Mouse (Mus musculus) urinary bladder, postnatal 25 days (tissue): ENCODE measurements around the gene Cnnm2.
"Not testable (repeated sequence)": the region's sequence is repeated elsewhere in the genome, so short reads cannot be mapped to it uniquely, and the experiment has no call there.

ENCODE experiments used
- DNase-seq: peaks from one replicate; pipeline ENCODE4 v3.0.0; 2022; ENCODE audit warnings: low spot score

Gene Cnnm2

GRCm38 (mm10) chr19:46761247-46761946 is at the start of gene Cnnm2:
Gene Cnnm2 (plus strand): TSS chr19:46761596.
- DNase-seq, result peak; percentile 99

DNA sequence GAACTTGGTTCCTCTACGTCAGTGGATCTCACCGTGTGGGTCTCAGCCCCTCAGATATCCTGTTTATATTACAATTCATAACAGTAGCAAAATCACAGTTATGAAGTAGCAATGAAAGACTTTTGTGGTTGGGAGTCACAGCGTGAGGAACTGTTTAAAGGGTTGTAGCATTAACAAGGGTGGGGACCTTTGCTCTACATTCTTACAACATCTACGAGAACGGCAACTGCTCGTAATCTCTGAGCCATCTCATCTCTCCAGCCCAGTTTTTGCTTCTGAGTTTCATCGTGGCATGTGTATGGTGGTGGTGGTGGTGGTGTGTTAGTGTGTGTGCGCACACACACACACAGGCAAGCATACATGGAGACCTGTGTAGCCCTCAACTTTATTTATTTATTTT is 47.2 kb upstream of the Cnnm2 start:
- no peak for DNase-seq

DNA sequence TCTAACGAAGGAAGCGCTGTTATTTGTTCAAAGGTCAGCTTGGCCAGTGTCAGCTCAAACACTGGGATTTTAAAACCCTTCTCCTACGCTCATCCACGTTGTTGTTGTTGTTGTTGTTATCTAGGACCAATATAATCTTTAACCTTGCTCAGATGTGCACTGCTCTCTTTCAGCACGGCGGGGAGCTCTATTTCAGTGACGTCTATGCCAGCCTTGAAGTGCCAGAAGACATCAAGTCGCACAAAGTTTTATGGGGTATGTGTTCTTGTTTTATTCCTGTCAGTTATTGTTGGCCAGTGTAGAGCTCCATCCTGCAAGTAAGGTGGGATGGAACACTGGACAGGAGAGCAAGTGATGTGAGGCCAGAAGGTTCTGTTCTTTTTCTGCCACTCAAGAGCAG is 46.4 kb upstream of the Cnnm2 start:
- no peak for DNase-seq

GRCm38 (mm10) chr19:46718150-46718549 is 43.2 kb upstream of the Cnnm2 start:
- no peak for DNase-seq

DNA sequence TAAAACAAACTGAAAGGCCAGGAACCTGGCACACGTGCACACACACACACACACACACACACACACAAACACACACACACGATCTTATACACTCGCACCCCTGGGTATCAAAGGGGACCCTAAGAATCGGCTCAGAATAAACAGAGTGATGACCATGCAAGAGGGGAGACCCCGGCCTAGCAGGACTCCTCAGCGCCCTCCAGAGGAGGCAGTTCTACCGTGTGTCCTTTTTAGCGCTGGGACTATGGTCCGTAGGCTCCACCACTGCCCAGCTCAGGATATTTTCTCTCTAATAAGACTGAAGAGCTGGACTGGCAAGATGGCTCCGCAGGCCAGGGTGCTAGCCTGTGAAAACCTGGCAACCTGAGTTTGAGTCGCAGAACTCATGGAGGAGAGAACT is 37.0 kb upstream of the Cnnm2 start:
- DNase-seq, result no peak

GRCm38 (mm10) chr19:46726142-46726541 is 35.3 kb upstream of the Cnnm2 start:
- no peak for DNase-seq

GRCm38 (mm10) chr19:46727140-46727736 is 34.2 kb upstream of the Cnnm2 start:
- no peak for DNase-seq

- DNase-seq, result no peak
These were observed 33.4 kb upstream of the Cnnm2 start for GRCm38 (mm10) chr19:46727945-46728540.

GRCm38 (mm10) chr19:46728909-46729308 is 32.5 kb upstream of the Cnnm2 start:
- DNase-seq, result no peak

DNA sequence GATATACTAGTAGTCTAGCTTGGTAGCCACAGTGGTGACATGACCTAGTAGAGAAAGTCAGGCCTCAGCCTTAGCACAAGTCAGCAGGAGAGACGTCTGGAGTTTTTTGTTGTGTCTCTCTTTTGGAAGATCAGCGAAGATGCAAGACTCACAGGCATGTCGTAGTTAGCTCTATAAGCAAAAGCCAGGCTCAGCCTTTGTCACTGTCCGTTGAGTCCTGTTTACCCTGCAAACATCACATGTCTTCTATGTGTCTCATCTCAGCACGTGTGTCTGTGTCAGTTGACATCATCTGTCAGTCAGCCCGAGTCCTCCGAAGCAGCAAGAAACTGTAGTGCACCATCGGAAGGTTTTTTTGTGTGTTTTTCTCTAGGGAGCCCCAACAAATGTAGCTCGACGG is 30.0 kb upstream of the Cnnm2 start:
- no peak for DNase-seq

DNA sequence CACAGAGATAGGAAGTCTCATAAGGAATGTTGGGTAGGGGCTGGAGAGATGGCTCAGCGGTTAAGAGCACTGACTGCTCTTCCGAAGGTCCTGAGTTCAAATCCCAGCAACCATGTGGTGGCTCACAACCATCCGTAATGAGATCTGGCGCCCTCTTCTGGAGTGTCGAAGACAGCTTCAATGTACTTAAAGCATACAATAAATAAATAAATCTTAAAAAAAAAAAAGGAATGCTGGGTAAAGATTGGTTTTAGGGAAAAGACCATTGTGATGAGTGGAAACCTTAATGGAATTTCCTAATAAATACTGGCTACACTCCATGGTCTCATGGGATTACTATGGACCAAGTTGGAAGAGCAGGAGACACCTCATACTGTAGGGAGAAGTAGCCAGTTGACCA is 28.7 kb upstream of the Cnnm2 start:
- not testable (repeated sequence) for DNase-seq

DNA sequence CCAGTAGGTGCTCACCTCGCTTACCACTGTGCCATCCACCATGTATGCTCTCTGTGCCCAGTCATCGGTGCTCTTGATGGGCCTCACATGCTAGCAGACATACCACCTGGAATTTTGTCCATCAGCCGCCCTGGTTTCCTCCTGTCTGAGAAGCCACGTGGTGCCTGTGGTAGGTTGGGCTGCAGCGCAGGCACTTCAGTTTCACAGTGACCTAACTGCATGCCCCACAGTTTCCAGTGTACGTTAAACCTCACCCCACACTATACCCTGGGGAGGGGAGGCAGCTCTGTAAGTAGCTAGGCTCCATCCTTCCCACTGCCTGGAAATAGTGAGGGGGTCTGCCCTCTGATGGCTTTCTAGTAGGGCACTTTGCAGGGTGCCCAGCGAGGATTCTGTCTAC is 27.8 kb upstream of the Cnnm2 start:
- DNase-seq, result no peak

DNA sequence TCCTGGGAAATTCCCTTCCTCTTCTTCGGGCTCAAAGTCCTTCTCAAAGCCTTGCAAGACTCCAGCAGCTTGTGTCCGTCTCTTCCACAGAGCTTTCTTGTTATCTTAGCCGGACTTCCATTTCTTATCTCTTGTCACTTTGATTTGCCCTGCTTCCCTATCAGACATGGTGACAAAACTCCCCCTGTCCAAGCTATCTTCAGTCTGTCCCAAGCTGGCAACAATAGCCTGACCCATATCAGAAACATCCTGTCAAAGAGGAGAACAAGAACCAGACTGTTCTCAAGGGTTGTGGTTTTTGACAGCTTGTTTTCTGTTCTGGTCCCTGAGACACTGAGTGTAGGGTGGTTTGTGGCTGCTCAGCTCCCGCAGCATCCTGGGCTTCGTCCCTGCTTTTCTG is 26.2 kb upstream of the Cnnm2 start:
- DNase-seq, result no peak

DNA sequence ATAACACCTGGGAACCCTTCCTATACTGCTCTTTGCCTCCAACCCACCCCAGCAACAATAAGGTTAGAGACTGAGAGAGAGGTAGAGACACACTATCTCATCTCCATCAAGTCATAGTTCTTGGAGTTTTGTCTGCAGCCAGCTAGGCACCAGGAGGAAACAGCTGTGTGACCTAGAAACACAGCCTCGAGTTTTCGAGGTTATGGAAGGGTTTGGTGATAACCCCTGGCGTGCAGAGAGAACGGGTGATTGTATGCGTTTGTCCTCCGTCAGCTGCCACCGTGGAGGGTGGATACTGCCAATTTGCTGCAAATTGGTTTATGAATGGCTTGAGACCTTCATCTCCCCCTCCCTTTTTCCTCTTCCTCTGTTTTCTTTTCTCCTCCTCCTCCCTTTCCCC is 24.3 kb upstream of the Cnnm2 start:
- no peak for DNase-seq

- peak; percentile 55 for DNase-seq
These were observed 20.9 kb upstream of the Cnnm2 start for GRCm38 (mm10) chr19:46740341-46741008.

- DNase-seq, result no peak
These were observed 19.8 kb upstream of the Cnnm2 start for GRCm38 (mm10) chr19:46741574-46741973.

- no peak for DNase-seq
These were observed 16.7 kb upstream of the Cnnm2 start for GRCm38 (mm10) chr19:46744681-46745080.

DNA sequence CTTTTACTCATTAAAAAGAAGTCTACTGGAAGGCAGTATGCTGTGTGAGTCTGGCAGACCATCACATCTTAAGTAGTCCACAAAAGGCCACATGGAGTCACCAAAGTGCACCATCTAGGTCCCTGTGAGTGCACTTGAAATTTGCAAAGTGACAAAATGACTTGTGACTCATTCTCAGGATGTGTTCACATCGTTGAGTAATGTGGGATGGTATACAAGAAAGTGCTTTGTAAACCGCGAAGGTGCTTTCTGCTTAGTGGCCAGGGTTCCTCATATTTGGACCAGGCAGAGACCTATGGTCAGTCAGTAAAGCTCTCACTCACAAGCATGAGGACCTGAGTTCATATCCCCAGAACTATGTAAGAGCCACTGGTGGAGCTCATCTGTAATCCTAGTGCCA is 13.6 kb upstream of the Cnnm2 start:
- no peak for DNase-seq

- DNase-seq, result no peak
These were observed 9.2 kb upstream of the Cnnm2 start for GRCm38 (mm10) chr19:46752235-46752634.

- peak; percentile 61 for DNase-seq
These were observed 6.3 kb upstream of the Cnnm2 start for GRCm38 (mm10) chr19:46755066-46755465.

GRCm38 (mm10) chr19:46756221-46756620 is 5.2 kb upstream of the Cnnm2 start:
- no peak for DNase-seq

GRCm38 (mm10) chr19:46759096-46759495 is 2.3 kb upstream of the Cnnm2 start:
- DNase-seq, result no peak

DNA sequence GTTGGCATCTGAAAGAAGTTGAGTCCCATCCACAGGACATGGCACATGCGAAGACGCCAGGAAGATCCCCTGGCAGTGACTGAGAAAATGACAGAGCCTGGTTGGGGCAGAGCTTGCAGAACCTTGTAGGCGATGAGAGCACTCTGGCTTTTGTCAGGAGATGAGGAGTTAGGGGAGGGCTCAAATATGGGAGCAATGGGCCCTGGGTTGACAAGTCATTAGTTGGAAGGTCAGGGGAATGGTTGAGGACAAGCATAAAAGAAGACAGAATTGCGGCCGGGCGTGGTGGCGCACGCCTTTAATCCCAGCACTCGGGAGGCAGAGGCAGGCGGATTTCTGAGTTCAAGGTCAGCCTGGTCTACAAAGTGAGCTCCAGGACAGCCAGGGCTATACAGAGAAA is 1.5 kb upstream of the Cnnm2 start:
- not testable (repeated sequence) for DNase-seq
